Mouse (Mus musculus): ENCODE data around the gene Snrpa.

Snrpa gene

DNA sequence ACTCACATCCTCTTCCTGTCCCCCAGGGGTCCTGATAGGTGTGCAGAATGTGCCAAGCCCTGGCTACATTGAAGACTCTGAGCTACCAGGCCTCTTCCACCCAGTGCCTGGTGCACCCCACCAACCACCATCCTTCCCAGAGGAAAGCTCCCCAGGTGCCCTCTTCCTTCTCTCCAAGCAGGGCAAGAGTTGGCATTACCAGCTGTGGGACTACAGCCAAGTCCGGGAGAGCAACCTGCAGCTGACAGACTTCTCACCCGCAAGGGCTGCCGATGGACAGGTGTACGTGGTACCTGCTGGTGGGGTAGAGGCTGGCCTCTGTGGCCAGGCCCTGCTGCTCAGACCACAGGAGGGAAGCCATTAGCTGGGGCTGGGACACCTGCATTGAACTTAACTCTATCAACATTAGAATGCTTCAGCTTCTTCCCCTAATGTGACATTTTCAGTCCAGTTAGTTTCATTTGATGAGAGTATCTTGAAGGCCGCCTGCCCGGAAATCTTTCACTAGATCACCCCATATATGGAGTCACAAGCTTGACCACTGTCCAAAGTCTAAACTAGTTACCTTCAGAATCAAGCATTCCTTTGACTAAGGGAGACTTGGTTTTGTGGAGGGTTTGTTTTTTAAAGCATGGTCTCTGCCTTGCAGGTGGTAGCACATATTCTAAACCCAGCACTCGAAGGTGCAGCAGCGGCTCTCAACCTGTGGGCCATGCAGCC lies 7.8 kb upstream of the Snrpa start:
- no peak for DNase-seq (ENCODE audit: extremely low spot score, low read depth, low spot score)

DNA sequence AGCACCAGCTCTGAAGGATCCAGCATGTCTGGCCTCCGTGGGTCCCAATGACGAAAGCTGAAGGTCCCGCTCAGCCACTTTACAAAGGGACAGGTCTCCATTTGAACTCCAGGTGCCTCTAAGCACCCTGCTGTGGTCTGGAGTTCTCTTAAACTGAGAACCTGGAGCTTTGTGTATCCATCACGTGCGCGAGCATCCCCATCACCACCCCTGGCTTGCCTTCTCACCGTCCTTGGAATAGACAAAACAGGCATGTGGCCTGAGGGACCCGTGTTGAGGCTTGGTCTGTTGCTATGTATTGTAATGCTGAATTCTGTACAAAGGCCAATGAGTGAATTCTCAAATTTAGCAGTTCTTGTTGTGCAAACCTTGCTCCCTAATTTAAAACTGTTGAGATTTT lies 2.7 kb upstream of the Snrpa start:
- DNase-seq (ENCODE audit: extremely low spot score, low read depth, low spot score), result no peak

DNA sequence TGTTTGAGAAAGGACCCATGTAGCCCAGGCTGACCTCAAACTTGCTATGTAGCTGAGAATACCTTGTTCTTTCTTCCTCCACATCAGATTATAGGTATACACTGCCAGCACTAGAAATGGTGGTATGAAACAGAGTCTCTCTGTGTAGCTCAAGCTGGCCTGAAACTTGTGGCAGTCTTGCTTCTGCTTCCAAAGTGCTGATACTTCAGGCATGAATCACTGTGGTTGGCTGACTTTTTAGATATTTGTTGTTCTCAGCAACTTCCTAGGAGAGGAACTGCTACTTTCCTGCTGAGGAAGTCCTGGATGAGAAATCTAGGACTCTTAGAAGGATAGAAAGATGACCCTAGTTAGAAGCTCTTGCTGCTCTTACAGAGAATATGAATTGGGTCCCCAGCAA lies 2.3 kb upstream of the Snrpa start:
- DNase-seq (ENCODE audit: extremely low spot score, low read depth, low spot score), result no peak

DNA sequence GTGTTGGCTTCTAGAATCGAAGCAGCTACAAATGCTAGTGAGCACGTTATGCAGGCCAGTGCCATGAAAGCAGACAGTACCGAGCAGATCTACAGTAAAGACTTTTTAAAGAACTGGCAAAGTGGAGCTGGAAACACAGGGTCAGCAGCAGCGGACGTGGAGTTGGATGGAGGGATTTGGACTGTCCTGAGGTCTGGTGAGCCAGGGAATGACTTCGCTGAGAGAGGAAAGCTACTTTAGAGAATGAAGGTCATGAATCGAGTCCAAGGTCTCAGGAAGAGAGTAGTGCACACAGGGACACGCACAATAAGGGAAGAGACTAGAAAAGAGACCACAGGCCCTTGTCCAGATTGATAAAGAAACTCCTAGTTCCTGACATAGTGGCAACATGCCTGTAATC lies 1.6 kb upstream of the Snrpa start:
- no peak for DNase-seq (ENCODE audit: extremely low spot score, low read depth, low spot score)

DNA sequence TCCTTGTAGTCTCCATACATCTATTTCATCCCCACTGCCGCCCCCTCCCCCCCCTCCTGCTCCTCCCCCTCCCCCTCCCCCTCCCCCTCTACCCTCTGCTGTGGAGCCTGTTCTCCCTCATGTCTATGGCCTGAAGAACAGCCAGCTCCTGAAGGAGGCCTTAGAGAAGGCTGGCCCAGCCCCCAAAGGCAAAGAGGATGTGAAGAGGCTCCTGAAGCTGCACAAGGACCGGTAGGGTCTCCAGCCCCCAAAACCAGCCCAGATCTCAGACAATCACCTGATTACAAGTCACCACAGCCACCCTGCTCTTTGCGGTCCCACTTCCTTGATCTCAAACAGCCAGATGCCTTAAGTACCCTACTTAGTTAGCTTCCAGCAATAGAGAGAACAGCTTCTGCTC lies 1.1 kb upstream of the Snrpa start:
- DNase-seq (ENCODE audit: extremely low spot score, low read depth, low spot score), result no peak

DNA sequence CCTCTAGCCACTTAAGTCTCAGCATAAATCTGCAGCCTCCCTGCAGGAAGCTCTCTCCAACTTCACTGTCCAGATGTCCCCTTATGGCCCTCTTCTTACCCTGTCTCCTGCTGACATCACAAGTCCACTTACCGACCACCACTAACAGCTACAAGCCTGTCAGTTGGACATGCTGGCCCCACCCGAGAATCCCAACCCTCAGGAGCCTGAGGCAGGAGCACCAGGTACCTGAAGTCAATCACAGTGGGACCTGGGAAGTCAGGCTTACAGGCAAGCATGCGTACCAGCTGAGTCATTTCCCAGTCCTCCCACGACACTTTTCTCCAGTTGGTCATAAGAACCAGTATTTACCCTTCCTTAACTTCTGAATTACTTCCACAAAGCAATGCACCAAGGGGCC lies 2.3 kb downstream of the Snrpa start:
- no peak for DNase-seq (ENCODE audit: extremely low spot score, low read depth, low spot score)

DNA sequence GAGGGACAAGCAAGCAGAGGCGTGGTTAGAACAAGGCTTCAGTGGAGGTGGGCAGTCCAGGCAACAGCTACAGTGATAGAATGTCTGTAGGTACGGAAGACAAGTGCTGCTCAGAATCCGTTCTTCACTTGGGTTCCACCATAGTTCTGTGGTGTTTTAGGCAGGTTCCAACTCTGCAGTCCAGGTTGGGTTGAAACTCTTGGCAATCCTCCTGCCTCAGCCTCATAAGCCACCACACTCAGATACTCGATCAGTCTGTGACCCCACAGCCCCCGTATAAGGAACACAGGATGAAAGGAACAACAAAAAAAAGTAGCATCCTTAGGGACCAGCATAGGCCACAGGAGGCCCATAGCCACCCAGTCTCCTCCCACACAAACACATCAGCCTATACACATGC lies 3.6 kb downstream of the Snrpa start:
- no peak for DNase-seq (ENCODE audit: extremely low spot score, low read depth, low spot score)

DNA sequence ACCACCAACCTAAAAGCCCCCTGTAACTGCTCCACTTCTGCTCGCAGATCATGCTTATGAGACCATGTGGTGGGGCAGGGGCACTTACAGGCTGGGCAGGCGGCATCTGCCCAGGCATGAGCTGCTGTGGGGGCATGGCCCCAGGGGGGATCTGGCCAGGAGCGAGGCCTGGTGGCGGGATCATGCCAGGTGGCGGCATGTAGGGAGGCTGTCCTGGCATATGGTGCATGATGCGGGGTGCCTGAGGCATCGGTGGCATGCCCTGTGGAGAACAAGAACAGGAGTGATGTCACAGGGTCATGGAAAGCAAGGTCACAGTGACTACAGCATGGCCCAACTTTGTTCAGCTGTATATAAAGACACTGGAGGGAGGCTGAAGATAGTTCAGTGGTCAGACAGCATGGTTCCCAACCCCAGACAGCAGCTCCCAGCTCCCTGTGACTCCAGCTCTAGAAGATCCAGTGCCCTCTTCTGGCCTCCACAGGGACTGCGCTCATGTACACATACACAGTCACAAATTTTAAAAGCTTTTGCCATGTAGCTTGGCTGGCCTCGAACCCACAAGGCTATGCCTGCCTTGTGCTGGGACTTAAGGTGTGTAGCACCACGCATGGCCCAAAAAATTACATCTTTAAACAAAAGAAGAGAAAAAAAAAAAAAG lies 6.7 kb downstream of the Snrpa start:
- DNase-seq (ENCODE audit: extremely low spot score, low read depth, low spot score), result no peak

DNA sequence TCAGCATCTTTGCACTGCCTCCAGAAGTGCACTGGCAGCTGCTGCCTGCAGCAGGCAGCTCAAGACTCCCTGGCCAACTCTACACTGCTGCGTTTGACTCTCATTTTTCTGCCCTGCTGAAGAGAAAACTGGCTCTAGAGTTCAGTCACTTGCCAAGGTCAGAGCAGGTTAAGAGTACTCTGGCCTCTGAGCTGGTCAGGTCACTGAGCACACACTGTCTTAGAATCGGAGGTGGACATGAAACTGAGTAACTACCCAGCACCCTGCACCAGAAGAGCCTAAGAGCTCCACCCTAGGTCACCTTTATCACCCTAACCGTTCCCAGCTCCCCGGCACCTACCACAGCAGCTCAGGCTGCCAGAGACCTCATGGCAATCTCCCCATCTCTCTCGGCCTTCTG lies 10.1 kb downstream of the Snrpa start:
- DNase-seq (ENCODE audit: extremely low spot score, low read depth, low spot score), result no peak

DNA sequence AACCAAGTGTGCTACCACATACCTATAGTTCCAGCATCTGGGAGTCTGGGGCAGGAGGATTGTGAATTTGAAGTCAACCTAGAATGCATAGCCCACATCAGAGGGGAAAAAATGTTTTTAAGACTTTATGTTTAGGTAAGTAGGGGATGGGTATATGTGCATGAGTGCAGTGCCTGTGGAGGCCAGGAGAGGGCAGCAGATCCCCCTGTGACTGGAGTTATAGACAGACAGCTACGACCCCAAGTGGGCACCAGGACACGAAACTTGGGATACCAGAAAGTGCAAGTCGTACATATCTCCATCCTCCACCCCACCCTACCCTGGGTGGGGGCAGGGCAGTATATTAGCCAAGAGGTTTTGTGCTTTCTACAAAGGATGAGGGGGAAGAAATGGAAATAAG lies 11.1 kb downstream of the Snrpa start:
- no peak for DNase-seq (ENCODE audit: extremely low spot score, low read depth, low spot score)

DNA sequence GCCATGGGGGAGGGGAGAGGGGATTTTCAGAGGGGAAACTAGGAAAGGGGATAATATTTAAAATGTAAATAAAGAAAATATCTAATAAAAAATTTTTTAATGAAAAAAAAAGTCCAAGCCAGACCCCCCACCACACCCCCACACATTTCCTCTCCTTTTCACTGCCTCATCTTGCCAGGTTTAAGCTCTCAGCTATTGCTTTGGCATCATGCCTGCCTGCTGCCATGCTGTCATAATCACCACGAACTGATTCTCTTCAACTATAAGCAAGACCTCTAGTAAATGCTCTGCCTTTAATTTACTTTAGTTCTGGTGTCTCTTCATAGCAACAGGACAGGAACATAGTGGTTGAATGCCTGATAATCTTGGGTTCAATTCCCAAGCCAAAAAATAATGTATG lies 13.6 kb downstream of the Snrpa start:
- DNase-seq (ENCODE audit: extremely low spot score, low read depth, low spot score), result no peak

DNA sequence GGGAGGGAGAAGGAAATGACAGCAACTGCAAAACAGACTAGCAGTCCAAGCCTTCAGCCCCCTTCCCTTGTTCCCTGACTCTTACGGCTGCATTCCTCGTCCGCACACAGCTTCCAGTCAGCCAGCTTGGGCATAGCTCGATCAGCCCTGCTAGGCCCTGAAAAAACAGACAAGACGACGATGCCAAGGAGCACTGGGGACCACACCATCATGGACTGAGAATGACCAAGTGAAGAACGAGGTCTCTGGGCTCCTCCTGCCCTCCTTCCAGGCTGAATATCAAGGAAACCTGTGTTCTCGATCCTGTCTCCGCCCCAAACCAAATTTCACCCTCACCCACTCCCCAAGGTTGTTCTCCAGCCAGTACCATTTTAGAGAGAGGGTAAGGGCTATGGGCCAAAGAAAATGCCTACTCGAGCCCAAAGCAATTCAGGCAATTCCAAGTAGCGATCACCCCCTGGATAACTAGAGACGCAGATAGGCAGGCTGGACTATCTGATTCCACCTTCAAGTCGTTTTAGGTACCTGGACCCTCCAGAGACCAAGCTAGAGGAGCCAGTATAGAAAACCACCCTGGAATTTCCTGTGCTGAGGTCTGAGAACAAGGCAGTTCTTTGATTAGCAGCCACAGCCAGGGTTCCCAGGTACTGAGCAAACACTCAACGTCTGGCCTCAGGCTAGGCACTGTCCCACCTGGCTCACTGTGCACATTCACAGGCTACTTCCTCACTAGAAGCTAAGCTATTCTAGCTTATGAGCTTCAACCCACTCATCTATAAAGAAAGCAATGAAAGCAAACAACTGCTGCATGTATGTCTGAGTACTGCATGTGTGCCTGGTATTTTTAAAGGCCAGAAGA lies 15.0 kb downstream of the Snrpa start, which contains the start of the genes Gm21983 and Mia:
Gene Gm21983, minus strand, starts transcription at position 250 of the 859 bp plus-strand sequence.
Gene Mia, minus strand, starts transcription at position 321 of the 859 bp plus-strand sequence.
- no peak for DNase-seq (ENCODE audit: extremely low spot score, low read depth, low spot score)

DNA sequence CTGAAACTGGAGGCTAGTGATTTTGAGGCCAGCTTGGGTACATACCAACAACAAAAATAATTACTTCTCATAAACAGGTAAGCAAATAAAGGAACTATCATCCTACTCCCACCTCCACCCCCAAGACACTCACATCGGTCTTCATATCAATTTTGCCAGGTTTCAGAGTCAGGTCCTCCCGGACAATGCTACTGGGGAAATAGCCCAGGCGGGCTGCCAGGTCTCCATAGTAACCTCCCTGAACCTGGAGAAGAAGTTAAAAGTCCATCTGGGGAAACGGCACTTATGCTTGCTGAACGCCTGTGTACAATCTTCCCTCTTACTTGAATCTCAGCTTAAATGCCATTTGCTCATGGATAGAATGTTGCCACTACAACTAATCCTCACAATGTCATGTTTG lies 16.0 kb downstream of the Snrpa start:
- DNase-seq (ENCODE audit: extremely low spot score, low read depth, low spot score), result no peak

DNA sequence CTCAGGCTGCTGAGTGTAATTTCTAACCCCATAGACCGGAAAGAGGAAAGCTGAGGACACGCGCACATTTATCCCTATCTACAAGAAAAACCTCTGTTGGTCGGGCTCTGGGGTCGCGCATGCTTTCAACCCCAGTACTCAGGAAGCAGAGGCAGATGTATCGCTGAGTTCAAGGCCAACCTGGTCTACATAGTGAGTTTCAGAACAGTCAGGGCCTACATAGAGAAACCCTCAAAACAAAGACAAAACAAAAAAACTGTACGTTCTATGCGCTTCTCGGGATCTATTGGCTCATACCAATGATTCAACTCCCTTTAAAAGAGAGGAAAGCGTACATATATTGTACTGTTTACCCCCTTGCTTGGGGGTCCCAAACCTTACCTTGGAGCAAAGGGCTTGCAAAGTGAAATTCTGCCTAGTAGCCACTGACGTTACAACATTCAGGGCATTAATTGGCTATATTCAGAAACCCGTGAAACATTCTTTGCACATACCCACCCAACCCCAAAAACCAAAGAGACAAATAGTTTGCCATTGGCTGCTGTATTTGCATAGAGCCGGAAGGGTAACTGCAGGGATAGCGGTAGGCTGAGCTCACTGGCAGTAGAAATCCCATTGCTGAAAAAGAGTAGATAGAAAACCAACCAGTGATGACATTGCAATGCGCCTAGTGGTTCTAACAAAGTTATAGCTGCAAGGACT lies 16.7 kb downstream of the Snrpa start:
- no peak for DNase-seq (ENCODE audit: extremely low spot score, low read depth, low spot score)

DNA sequence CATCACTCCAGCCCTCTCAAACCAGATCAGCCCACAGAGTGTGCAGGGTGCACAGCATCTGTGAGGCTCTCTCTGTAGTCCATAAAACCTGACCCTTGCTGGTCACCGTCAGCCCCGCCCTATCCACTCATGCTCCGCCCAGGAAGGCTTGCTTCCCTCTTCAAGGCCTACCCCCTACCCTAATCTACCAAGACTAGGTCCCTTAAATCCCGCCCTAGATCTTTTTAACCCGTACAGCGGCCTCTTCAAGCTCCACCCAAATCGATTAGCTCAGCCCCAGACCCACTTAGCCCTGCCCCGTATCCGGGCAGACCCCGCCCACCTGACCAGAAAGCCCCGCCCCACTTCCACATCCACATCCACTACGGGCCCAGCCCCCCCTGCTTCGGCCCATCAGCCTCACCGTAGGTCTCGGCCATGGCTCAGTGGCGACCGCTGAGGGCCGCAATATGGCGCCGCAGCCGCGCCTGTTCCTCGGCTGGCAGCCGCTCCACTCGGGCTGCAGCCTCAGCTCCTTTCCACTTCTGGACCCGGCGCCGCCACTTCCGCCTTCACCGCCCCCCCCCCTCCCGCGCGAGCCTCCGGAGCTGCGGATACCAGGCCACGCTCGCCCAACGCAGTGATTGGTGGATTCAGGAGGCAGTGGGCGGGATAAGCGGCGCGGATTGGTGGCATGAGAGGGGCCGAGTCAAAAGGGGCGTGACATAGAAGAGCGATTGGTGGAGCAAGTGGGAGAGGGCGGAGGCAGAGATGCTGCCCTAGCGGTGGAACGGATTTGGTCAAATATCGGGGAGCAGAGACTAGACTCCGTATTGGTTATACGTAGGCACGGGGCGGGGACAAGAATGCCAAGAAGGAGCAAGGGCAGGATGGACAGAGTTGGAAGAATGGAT lies 17.5 kb downstream of the Snrpa start, which contains the start of gene Rab4b:
Gene Rab4b, minus strand, starts transcription at position 573 of the 893 bp plus-strand sequence.
- DNase-seq (ENCODE audit: extremely low spot score, low read depth, low spot score), result peak; percentile 95

DNA sequence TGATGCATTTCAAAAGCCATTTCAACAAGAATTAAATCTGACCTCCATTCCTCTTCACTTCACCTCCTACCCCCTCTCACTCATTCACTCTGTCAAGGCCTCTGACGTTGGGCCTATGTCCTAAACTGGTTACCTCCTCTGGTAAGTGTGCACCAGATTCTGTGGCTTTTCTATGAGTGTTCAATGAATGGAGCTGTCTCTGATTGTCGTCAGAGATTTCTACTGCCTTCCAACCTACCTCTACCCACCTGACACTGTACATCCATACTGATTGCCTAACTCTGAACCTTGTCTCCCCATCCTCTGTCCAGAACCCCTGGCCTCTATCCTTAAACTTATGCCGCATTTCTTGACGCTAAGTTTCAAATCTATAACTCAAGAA lies 18.1 kb downstream of the Snrpa start:
- no peak for DNase-seq (ENCODE audit: extremely low spot score, low read depth, low spot score)

DNA sequence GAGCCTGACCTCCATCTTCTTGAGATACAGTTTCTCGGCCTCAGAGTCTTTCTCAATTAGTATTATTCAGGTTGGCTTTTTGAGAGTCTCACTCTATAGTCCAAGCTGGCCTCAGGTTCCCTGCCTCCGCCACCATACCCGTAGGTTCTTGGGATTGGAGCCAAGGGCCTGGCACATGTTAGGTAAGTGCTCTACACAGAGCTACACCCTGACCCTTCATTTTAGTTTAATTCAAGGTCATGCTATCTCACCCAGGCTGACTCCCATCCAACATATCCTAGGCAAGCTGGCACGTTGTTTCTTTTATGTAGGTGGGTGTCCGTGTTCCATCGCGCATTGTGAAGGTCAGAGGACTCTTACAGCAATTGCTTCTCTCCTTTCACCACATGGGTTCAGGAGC lies 21.2 kb downstream of the Snrpa start:
- DNase-seq (ENCODE audit: extremely low spot score, low read depth, low spot score), result no peak

DNA sequence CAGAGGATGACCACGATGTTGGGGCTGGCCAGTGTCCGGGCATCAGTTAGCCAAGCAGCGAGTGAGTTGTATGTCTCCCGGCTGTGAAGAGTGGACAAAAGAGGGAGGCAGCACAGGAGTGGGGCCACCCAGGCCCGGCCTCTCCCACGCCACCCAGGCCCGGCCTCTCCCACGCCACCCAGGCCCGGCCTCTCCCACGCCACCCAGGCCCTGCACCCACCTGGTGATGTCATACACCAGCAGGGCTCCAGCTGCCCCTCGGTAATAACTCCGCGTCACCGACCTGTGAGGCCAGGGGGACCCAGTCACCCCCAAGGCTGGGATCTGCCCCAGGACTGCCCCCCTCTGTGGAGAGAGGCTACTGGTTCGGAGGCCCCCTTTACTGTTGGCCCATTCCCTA lies 21.6 kb downstream of the Snrpa start:
- DNase-seq (ENCODE audit: extremely low spot score, low read depth, low spot score), result no peak

DNA sequence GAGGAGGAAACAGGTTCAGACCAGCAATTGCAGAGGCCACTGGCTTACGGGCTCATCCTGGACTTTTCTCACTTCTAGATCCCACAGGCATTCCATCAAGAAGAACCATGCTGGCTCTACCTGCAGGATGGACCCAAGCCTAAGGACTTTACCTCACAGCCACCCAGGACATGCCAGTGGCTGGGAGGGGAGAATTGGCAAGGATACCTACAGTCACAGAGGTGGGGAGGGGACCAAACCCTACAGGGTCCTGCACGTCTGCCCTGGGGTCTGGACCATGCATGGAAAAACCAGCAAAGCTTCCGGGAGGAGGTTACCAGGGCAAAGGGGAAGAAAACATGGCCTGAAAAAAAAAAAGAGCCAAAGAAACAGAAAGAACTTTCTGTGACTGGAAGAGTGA lies 25.1 kb downstream of the Snrpa start:
- no peak for DNase-seq (ENCODE audit: extremely low spot score, low read depth, low spot score)

DNA sequence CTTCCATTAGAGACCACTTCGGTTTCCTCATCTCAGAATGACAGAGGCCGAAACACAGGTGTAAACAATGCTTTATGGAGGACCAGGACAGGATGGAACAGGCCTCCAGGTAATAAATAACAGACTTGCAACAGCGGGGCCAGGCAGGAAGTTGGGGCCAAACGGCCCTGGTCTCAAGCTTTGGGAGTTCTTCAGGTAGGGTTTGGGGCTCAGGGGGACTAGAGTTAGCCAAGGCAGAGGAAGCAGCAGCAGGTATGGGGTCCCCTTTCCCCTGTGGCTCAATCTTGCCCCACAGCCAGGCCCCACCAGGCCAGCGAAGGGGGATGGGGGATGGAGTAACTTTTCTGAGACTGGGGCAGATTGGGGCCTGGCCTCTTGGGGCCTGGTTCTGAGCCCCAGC lies 27.7 kb downstream of the Snrpa start:
- DNase-seq (ENCODE audit: extremely low spot score, low read depth, low spot score), result no peak
